Mouse (Mus musculus) E14TG2a.4 (cell line): ENCODE measurements at regions not wholly inside any gene's neighbourhood (a gene's known extent, or its start where the extent isn't known, plus 50 kb on each side); places are given as distances from the start of the nearest gene placed in this dataset.

ENCODE experiments used
- H3K27me3 ChIP-seq: 2 replicates; pipeline ENCODE4 v1.6.1; 2014; ENCODE audit warnings: low read length, control low read depth; ENCODE audit not compliant: insufficient read depth
- H3K36me3 ChIP-seq: 2 replicates; pipeline ENCODE4 v1.6.1; 2014; ENCODE audit warnings: low read length, control low read depth; ENCODE audit not compliant: insufficient read depth
- H3K4me1 ChIP-seq: replicated peaks from 2 replicates; pipeline ENCODE4 v1.6.1; 2014; ENCODE audit warnings: low read depth, low read length, control low read depth
- H3K4me3 ChIP-seq: replicated peaks from 2 replicates; pipeline ENCODE4 v1.5.1; 2014; ENCODE audit warnings: mild to moderate bottlenecking, low read length
- H3K9me3 ChIP-seq: 2 replicates; pipeline ENCODE4 v1.6.1; 2014; ENCODE audit warnings: low read length, control low read depth
- CTCF ChIP-seq: conservative IDR thresholded peaks from 2 replicates; pipeline ENCODE4 v1.5.1; 2014; ENCODE audit warnings: low read length
- NANOG ChIP-seq: IDR thresholded peaks from 2 replicates; pipeline ENCODE4 v1.6.1; 2014; ENCODE audit warnings: borderline replicate concordance, low read length, mixed read lengths
- POU5F1 ChIP-seq: IDR thresholded peaks from 2 replicates; pipeline ENCODE4 v1.6.1; 2014; ENCODE audit warnings: low read length, borderline replicate concordance

DNA sequence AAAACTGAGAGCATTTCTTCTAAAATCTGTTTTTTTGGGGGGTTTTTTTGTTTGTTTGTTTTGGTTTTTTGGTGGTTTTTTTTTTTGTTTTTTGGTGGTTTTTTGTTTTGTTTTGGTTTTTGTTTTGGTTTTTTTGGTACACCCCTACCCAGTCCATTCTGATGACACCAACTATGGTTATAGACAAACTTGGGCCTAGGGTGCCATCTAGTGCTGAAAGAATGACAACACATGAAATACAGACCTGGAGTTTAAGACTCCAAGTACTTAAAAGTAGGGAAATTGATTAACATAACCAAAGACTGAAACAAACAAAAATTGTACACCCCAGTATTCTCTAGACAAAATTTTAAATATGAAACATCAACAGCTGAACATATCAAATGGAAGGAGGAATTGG is 76.0 kb upstream of the Ano5 start:
- Histone ChIP-seq H3K27me3 (no peaks in the 10 kb centered on the region), H3K4me1 (no peaks in the 10 kb centered on the region), H3K9me3 (no peaks in the 10 kb centered on the region), H3K36me3 (no peaks in the 10 kb centered on the region), H3K4me3 (no peak overlapping the region)
- peak; percentile 23; the same call in 1 of the 2 replicates for TF ChIP-seq CTCF
- no peak for TF ChIP-seq NANOG
- no peak for TF ChIP-seq POU5F1

DNA sequence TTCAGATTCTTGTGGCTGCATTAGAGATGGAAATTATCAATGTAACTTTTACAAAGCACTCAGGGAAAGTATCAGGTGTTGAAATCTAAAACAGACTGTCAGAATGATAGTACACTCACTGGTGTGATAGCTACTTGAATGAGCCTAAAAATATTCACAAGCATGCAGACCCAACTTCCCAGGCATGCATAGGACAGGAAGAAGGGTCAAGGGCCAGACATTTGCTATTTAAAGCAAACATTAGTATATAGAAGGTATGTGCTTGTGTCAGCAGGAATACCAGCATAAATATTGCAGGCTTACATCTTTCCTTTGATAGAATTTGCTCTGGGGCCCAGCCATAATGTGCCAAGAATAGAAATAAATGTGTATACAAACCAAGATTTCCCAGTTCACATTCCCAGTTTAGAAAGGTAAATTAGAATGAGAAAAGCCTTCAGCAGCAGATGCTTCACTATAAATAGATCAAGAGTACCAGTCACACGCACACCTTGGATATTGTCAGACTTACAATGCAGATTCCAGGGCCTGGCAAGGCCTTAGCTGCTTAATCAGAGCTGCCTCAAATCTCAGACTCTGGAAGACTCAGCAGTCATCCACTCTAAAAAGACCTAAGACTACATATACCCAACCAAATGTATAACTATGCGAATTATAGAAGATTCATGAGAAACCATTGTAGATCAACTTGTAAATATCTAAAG is 55.7 kb upstream of the Ano5 start:
- H3K9me3 ChIP-seq, result no peaks in the 10 kb centered on the region
- TF ChIP-seq POU5F1 (no peak), CTCF (no peak)
- no peaks in the 10 kb centered on the region for H3K27me3 ChIP-seq
- no peaks in the 10 kb centered on the region for H3K36me3 ChIP-seq
- no peaks in the 10 kb centered on the region for H3K4me1 ChIP-seq
- no peak overlapping the region for H3K4me3 ChIP-seq

DNA sequence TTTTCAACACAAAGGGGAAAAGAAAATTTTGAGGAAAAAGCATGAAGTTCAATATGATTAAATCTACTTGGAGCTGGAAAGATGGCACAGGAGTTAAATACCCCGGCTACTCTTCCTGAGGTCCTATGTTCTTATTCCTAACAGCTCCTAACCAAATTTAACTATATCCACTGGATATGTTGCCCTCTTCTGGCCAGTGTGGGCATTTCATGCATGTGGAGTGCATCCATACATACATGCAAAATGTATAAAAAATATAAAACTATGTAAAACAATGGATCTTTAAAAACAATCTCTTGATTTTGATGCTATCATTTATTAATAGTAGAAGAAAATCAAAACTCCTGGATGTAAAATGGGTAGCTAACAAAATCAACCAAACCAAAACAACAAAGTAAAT is 52.1 kb upstream of the Ano5 start:
- no peaks in the 10 kb centered on the region for H3K36me3 ChIP-seq
- TF ChIP-seq CTCF (peak; percentile 46), POU5F1 (no peak), NANOG (no peak)
- H3K4me3 ChIP-seq, result no peak overlapping the region
- H3K9me3 ChIP-seq, result no peaks in the 10 kb centered on the region
- no peaks in the 10 kb centered on the region for H3K27me3 ChIP-seq
- no peaks in the 10 kb centered on the region for H3K4me1 ChIP-seq
